Mouse (Mus musculus): ENCODE measurements around the gene Prrt2. TPM values are rescaled to one million over a fixed set of nuclear protein-coding genes. Genes with fewer than 3 reads are reported as not detected.

Gene Prrt2
- total RNA-seq, 2 experiments from 2014 or later: 0.20 to 0.92 TPM

GRCm38 (mm10) chr7:127021563-127022527 lies 834 bp upstream of the Prrt2 start:
- intact Hi-C loops (cut with DNase I): loop anchor here (5.0 kb wide), 1 partner anchor 35 kb away; no protein-coding TSS in a partner anchor
- no peak for DNase-seq

DNA sequence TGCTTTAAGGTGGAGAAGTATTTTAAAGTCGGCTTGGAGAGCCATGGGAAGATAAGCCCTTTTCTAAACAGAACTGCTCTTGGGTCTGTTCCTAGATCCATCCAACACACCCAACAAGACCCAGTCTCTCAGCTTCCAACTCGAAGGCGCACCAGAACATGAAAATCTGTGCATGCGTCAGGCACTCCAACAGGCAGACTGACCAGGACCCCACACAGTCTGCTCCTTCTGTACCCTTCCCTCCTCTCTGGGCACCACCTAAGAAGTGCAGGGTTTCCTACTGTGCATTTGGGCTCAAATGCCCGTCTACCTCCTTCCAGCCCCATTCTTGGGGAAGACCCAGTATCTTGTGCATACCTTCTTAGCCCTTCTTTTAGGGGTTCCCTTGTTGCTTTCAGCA lies 520 bp downstream of the Prrt2 start:
- intact Hi-C loops (cut with DNase I): loop anchor here (5.0 kb wide), 1 partner anchor 33 kb away; no protein-coding TSS in a partner anchor
- no peak for DNase-seq

GRCm38 (mm10) chr7:127020031-127020430 lies 980 bp downstream of the Prrt2 start:
- DNase-seq: no peak
- intact Hi-C loops (cut with DNase I): loop anchor here (5.0 kb wide), 1 partner anchor 33 kb away; no protein-coding TSS in a partner anchor

DNA sequence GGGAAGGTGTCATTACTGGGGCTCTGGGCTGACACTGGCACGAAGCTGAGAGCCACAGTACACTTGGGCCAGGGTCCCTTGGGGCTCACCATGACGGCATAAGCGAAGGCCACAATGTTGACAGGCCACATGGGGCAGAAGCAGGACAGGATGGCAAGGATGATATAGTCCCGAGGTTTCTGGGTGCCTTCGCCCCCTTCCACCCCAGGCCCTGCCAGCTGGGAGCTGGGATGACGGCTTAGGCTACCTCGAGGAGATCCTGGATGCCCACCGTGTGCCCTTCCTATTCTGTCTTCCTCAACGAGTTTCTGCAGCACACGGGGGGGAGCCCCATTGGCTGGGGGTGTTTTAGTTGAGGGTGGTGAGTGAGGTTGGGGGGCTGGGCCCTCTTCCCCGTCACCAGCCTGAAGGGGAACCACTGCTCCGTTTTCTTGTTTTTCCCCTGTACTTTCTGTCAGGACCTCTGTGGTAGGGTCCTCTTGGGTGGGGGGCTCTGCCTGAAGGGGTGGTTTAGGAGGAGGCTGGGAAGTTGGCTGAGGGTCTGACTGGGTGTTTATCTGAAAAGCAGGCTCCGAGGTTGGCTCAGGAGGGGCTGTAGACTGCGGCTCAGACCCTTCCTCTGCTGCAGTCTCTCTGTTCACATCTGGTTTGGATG lies 1.6 kb downstream of the Prrt2 start:
- no peak for DNase-seq
- intact Hi-C loops (cut with DNase I): loop anchor here (5.0 to 10.0 kb wide), 3 partner anchors 42 to 262 kb away; partner anchors contain the start of genes Cdipt, Cdiptos and Mapk3

DNA sequence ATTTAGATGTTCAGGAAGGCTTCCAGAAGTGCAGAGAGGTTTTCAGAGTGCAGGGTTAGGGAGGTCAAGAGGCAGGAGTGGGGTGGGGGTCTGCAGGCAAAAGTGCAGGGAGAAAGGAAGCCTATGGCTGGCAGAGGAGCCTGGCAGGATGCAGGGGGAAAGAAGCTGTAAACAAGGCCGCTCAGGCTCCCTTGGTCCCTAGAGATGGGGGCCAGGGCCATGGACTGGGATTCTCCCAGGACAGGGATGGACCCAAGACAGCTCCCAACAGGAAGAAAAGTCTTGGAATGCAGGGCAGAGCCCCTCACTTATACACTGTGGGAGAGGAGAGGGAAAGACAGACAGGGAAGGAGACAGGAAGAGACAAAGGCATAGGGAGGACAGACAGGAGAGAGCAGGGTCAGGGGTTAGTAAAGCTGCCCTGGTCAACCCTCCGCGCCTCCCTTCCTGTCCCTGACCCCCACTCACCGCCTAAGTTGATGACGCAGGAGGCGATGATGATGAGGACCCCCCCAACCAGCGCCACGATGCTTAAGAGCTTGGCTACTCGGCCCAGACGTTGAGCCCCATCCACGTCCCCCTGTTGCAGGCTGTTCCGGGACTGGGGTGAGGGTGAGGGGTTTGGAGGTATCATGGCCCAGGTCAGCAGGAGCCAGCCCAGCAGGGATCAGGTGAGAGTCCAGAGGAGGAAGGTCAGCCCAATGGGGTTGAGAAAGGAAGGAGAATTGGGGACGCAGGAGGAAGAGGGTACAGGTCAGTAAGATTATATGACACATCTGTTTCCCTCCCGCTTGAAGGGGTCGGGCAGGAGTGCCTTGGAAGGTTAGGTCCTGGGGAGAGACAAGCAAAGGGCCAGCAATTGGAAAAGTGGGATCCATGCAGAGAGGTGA lies 2.4 kb downstream of the Prrt2 start:
- intact Hi-C loops (cut with DNase I): loop anchor here (5.0 to 10.0 kb wide), 3 partner anchors 41 to 261 kb away; partner anchors contain the start of genes Cdipt, Cdiptos and Mapk3
- DNase-seq: no peak

- DNase-seq: no peak
Measured at GRCm38 (mm10) chr7:127017950-127018345, 3.1 kb downstream of the Prrt2 start.

GRCm38 (mm10) chr7:127016971-127017949 lies 3.8 kb downstream of the Prrt2 start, which contains the start of gene Pagr1a:
Gene Pagr1a (minus strand): TSS chr7:127017352.
- intact Hi-C loops (cut with DNase I): loop anchor here (1.0 to 10.0 kb wide), 4 partner anchors 9 to 260 kb away; partner anchors contain the start of genes Cdipt, Cdiptos and Mapk3
- peak; percentile 94 to 95 for DNase-seq

More at GRCm38 (mm10) chr7:127017950-127018345, 3.1 kb downstream of the Prrt2 start:
- intact Hi-C loops (cut with DNase I): loop anchor here (1.0 to 10.0 kb wide), 4 partner anchors 8 to 261 kb away; partner anchors contain the start of genes Cdipt, Cdiptos and Mapk3

DNA sequence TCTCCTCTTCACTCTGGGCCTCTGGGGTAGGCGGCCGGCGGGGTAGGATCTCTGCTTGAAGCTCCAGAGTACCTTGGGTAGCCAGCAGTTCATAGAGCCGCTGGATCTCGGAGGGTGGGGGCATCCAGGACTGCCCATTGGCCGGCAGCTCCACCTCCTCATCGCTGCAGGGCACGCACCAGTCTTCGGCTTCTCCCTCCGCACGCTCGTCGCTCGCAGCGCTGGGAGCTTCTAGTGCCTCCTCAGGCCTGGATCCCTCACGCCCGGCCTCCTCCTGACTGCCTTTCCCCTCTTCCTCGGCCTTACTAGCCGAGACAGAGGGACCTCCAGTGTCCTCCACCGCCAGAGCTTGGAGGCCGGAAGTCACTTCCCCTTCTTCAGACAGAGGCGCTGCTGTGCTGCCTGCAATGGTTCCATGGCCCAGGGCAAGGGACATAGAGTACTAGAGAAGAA lies 4.5 kb downstream of the Prrt2 start:
- DNase-seq: no peak
- intact Hi-C loops (cut with DNase I): loop anchor here (5.0 to 10.0 kb wide), 3 partner anchors 39 to 259 kb away; partner anchors contain the start of genes Cdipt, Cdiptos and Mapk3

- intact Hi-C loops (cut with DNase I): loop anchor here (5.0 to 10.0 kb wide), 3 partner anchors 39 to 259 kb away; partner anchors contain the start of genes Cdipt, Cdiptos and Mapk3
- DNase-seq: no peak
Measured at GRCm38 (mm10) chr7:127016481-127016485, 4.7 kb downstream of the Prrt2 start, which contains the start of gene Pagr1b. Gene Pagr1b (minus strand): TSS chr7:127016484.

GRCm38 (mm10) chr7:127016081-127016480 lies 4.9 kb downstream of the Prrt2 start:
- DNase-seq: no peak
- intact Hi-C loops (cut with DNase I): loop anchor here (5.0 to 10.0 kb wide), 3 partner anchors 39 to 259 kb away; partner anchors contain the start of genes Cdipt, Cdiptos and Mapk3

DNA sequence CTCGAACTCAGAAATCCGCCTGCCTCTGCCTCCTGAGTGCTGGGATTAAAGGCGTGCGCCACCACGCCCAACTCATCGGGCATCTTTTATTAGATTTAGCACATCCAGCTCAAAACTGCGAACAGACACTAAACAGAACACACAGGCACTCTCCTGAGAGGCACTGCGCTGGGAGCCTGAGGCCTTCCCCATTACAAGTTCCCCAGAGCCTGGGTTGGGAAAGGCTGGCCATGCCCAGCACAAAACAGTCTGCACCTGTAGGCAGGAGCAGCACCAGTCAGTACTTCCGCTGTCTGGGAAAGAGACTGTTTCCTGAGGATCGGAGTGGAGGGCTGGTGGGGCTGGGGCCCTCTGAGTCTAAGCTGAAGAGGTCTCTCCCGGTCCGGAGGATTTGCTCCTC lies 6.0 kb downstream of the Prrt2 start:
- no peak for DNase-seq
- intact Hi-C loops (cut with DNase I): loop anchor here (5.0 to 10.0 kb wide), 3 partner anchors 38 to 258 kb away; partner anchors contain the start of genes Cdipt, Cdiptos and Mapk3

- intact Hi-C loops (cut with DNase I): loop anchor here (10.0 kb wide), 1 partner anchor 90 kb away; no protein-coding TSS in a partner anchor
- DNase-seq: peak; percentile 62 to 70
Measured at GRCm38 (mm10) chr7:127014320-127014719, 6.7 kb downstream of the Prrt2 start, which contains the start of gene Mvp. Gene Mvp (minus strand): TSS chr7:127014621.

DNA sequence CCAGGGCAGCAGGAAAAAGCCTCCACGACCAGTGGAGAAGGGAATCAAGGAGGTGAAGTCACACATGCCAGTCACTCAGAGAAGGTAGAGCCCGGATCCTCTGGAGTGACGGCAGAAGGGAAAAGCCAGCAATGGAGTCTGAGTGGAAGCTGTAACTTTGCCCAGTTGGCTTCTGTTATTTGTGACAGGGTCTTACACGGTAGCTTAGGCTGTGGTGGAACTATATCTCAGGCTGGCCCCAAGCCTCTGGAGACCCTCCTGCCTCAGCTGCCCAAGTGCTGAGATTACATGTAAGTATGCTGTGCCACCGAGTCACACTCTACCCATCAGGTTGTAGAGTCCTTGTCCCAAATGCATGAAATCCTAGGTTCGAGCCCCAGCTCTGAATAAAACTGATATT lies 7.6 kb downstream of the Prrt2 start:
- intact Hi-C loops (cut with DNase I): loop anchor here (10.0 kb wide), 1 partner anchor 91 kb away; no protein-coding TSS in a partner anchor

GRCm38 (mm10) chr7:127012845-127013244 lies 8.2 kb downstream of the Prrt2 start:
- no peak for DNase-seq
- intact Hi-C loops (cut with DNase I): loop anchor here (10.0 kb wide), 1 partner anchor 92 kb away; no protein-coding TSS in a partner anchor

More for the DNA sequence above, 7.6 kb downstream of the Prrt2 start:
- no peak for DNase-seq

GRCm38 (mm10) chr7:127012374-127012773 lies 8.6 kb downstream of the Prrt2 start:
- intact Hi-C loops (cut with DNase I): loop anchor here (10.0 kb wide), 1 partner anchor 92 kb away; no protein-coding TSS in a partner anchor
- no peak for DNase-seq

GRCm38 (mm10) chr7:127011717-127012116 lies 9.3 kb downstream of the Prrt2 start:
- no peak for DNase-seq
- intact Hi-C loops (cut with DNase I): loop anchor here (10.0 kb wide), 1 partner anchor 93 kb away; no protein-coding TSS in a partner anchor

DNA sequence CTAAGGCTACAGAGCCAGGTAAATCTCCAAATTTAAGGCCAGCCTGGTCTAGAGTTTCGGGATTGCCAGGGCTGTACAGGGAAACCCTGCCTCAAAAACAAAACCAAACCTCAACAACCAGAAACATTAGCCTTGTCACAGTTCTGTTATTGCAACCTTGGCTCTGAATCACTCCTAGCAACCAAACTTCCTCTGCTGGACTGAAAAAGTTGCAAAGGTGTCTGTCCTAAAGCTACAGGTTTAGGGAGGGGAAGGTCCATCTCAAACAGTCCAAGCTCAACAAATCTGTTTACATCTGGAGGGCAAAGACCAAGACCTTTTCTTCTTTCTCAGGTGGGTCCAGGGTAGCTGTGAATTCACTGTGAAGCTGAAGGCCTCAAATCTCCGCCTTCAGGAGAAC lies 10.0 kb downstream of the Prrt2 start:
- intact Hi-C loops (cut with DNase I): loop anchor here (10.0 kb wide), 1 partner anchor 94 kb away; no protein-coding TSS in a partner anchor
- no peak for DNase-seq
